Mouse (Mus musculus): ENCODE results near the gene Ankrd24. TPM values are rescaled to one million over a fixed set of nuclear protein-coding genes. Genes with fewer than 3 reads are reported as not detected.
"Not testable (repeated sequence)": the region's sequence is repeated elsewhere in the genome, so short reads cannot be mapped to it uniquely, and the experiment has no call there.

The Ankrd24 gene
- total and polyA plus RNA-seq, 2 experiments from 2014 or later, result 17.7 to 58.5 TPM

- Histone ChIP-seq H3K36me3 (ENCODE audit: insufficient read depth, low read length) (no peaks in the 10 kb centered on the region), H3K9ac (replicated peaks; ENCODE audit: low read length) (peak overlapping the region; percentile 96), H3K4me3 (ENCODE audit: low read length) (peak overlapping the region; percentile 66), H3K4me2 (ENCODE audit: low read depth, low read length) (peak overlapping the region; percentile 92), H3K9me3 (ENCODE audit: low read length) (no peaks in the 10 kb centered on the region), H3K27ac (peak overlapping the region; percentile 97), H3K27me3 (ENCODE audit: insufficient read depth, low read length) (no peaks in the 10 kb centered on the region), H3K4me1 (ENCODE audit: insufficient read depth, low read length) (peaks cover 17% of the 10 kb centered on the region)
- WGBS, result 21% methylated on average over 21 of the region's 24 CpGs
- DNase-seq (ENCODE audit: low spot score), result no peak
- ATAC-seq, result no peak; the same call in 1 of the 2 replicates
- TF ChIP-seq CTCF (IDR thresholded peaks at IDR 0.05; ENCODE audit: low read depth), result no peak
These were observed 14.5 kb downstream of the Ankrd24 start for GRCm38 (mm10) chr10:81642648-81643448.

- Histone ChIP-seq H3K4me3 (ENCODE audit: low read length) (peak overlapping the region; percentile 66), H3K4me1 (ENCODE audit: insufficient read depth, low read length) (peaks cover 17% of the 10 kb centered on the region), H3K27ac (peak overlapping the region; percentile 97), H3K9ac (replicated peaks; ENCODE audit: low read length) (peak overlapping the region; percentile 96), H3K4me2 (ENCODE audit: low read depth, low read length) (peak overlapping the region; percentile 92), H3K36me3 (ENCODE audit: insufficient read depth, low read length) (no peaks in the 10 kb centered on the region), H3K9me3 (ENCODE audit: low read length) (no peaks in the 10 kb centered on the region), H3K27me3 (ENCODE audit: insufficient read depth, low read length) (no peaks in the 10 kb centered on the region)
- peak; percentile 70 for TF ChIP-seq CTCF (IDR thresholded peaks at IDR 0.05; ENCODE audit: low read depth)
- WGBS, result 0% methylated on average over 70 of the region's 75 CpGs
- peak; percentile 98 for DNase-seq (ENCODE audit: low spot score)
- ATAC-seq, result peak; percentile 93
These were observed 15.2 kb downstream of the Ankrd24 start for GRCm38 (mm10) chr10:81643449-81644055.

- Histone ChIP-seq H3K9me3 (ENCODE audit: low read length) (no peaks in the 10 kb centered on the region), H3K27me3 (ENCODE audit: insufficient read depth, low read length) (no peaks in the 10 kb centered on the region), H3K27ac (peak overlapping the region; percentile 97), H3K4me2 (ENCODE audit: low read depth, low read length) (peak overlapping the region; percentile 92), H3K4me3 (ENCODE audit: low read length) (peak overlapping the region; percentile 66), H3K36me3 (ENCODE audit: insufficient read depth, low read length) (no peaks in the 10 kb centered on the region), H3K4me1 (ENCODE audit: insufficient read depth, low read length) (peaks cover 17% of the 10 kb centered on the region), H3K9ac (replicated peaks; ENCODE audit: low read length) (peak overlapping the region; percentile 96; the same call in 1 of the 2 replicates)
- WGBS, result 45% methylated on average over 2 of the region's 2 CpGs
- ATAC-seq, result no peak
- DNase-seq (ENCODE audit: low spot score), result no peak
- TF ChIP-seq CTCF (IDR thresholded peaks at IDR 0.05; ENCODE audit: low read depth), result no peak
These were observed 15.8 kb downstream of the Ankrd24 start for GRCm38 (mm10) chr10:81644162-81644561.

- H3K27ac ChIP-seq, result no peak overlapping the region
- no peak for DNase-seq (ENCODE audit: low spot score)
- no peak for ATAC-seq
These were observed 16.4 kb downstream of the Ankrd24 start for GRCm38 (mm10) chr10:81644716-81645115.

GRCm38 (mm10) chr10:81645391-81645790 lies 17.1 kb downstream of the Ankrd24 start:
- Histone ChIP-seq H3K27me3 (ENCODE audit: insufficient read depth, low read length) (no peaks in the 10 kb centered on the region), H3K4me1 (ENCODE audit: insufficient read depth, low read length) (peaks cover 17% of the 10 kb centered on the region), H3K4me3 (ENCODE audit: low read length) (no peak overlapping the region), H3K36me3 (ENCODE audit: insufficient read depth, low read length) (no peaks in the 10 kb centered on the region), H3K27ac (no peak overlapping the region), H3K4me2 (ENCODE audit: low read depth, low read length) (no peak overlapping the region), H3K9me3 (ENCODE audit: low read length) (0 out of 2 replicates have a peak, but pooled peaks cover 1% of the 10 kb centered on the region), H3K9ac (replicated peaks; ENCODE audit: low read length) (no peak overlapping the region)
- ATAC-seq, result no peak
- TF ChIP-seq CTCF (IDR thresholded peaks at IDR 0.05; ENCODE audit: low read depth), result no peak
- DNase-seq (ENCODE audit: low spot score), result no peak
- WGBS, result 88% methylated on average over 4 of the region's 4 CpGs

More at GRCm38 (mm10) chr10:81644716-81645115, 16.4 kb downstream of the Ankrd24 start:
- Histone ChIP-seq H3K36me3 (ENCODE audit: insufficient read depth, low read length) (no peaks in the 10 kb centered on the region), H3K4me2 (ENCODE audit: low read depth, low read length) (no peak overlapping the region; the same call in 1 of the 2 replicates), H3K27me3 (ENCODE audit: insufficient read depth, low read length) (no peaks in the 10 kb centered on the region), H3K9ac (replicated peaks; ENCODE audit: low read length) (no peak overlapping the region), H3K9me3 (ENCODE audit: low read length) (no peaks in the 10 kb centered on the region), H3K4me3 (ENCODE audit: low read length) (no peak overlapping the region), H3K4me1 (ENCODE audit: insufficient read depth, low read length) (peaks cover 17% of the 10 kb centered on the region)
- TF ChIP-seq CTCF (IDR thresholded peaks at IDR 0.05; ENCODE audit: low read depth), result no peak
- WGBS, result 90% methylated on average over 18 of the region's 18 CpGs

- Histone ChIP-seq H3K9me3 (ENCODE audit: low read length) (0 out of 2 replicates have a peak, but pooled peaks cover 5% of the 10 kb centered on the region), H3K27ac (no peak overlapping the region), H3K4me3 (ENCODE audit: low read length) (no peak overlapping the region), H3K4me1 (ENCODE audit: insufficient read depth, low read length) (peaks cover 17% of the 10 kb centered on the region), H3K4me2 (ENCODE audit: low read depth, low read length) (no peak overlapping the region), H3K27me3 (ENCODE audit: insufficient read depth, low read length) (no peaks in the 10 kb centered on the region), H3K36me3 (ENCODE audit: insufficient read depth, low read length) (no peaks in the 10 kb centered on the region), H3K9ac (replicated peaks; ENCODE audit: low read length) (no peak overlapping the region)
- no peak for ATAC-seq
- 75% methylated on average over 7 of the region's 7 CpGs for WGBS
- DNase-seq (ENCODE audit: low spot score), result no peak
- no peak for TF ChIP-seq CTCF (IDR thresholded peaks at IDR 0.05; ENCODE audit: low read depth)
These were observed 17.7 kb downstream of the Ankrd24 start for GRCm38 (mm10) chr10:81646015-81646555.

- H3K9me3 ChIP-seq (ENCODE audit: low read length); H3K27me3 ChIP-seq (ENCODE audit: insufficient read depth, low read length); H3K4me1 ChIP-seq (ENCODE audit: insufficient read depth, low read length); H3K36me3 ChIP-seq (ENCODE audit: insufficient read depth, low read length): not testable (repeated sequence)
- Histone ChIP-seq H3K4me2 (ENCODE audit: low read depth, low read length) (peak within 1 kb of the TSS; percentile 56), H3K27ac (peak within 1 kb of the TSS; percentile 88), H3K4me3 (ENCODE audit: low read length) (peak within 1 kb of the TSS; percentile 50), H3K9ac (replicated peaks; ENCODE audit: low read length) (peak within 1 kb of the TSS; percentile 55; the same call in 1 of the 2 replicates)
- DNase-seq (ENCODE audit: low spot score) (peak; percentile 94), ATAC-seq (peak; percentile 96)
- WGBS, result 3% methylated on average over 30 of the region's 52 CpGs
These were observed 20.7 kb downstream of the Ankrd24 start, which contains the start of gene Gm10778 for GRCm38 (mm10) chr10:81648803-81649775. Gene Gm10778 (plus strand): TSS chr10:81649059.
